Mouse (Mus musculus) spleen, adult 2 months (tissue): ENCODE data around the gene Tmprss4.

ENCODE experiments used
- CTCF ChIP-seq: fragments of 200-500 bp; IDR thresholded peaks from 2 replicates; pipeline ENCODE4 v1.5.1; 2011; ENCODE audit warnings: mild to moderate bottlenecking, inconsistent platforms; ENCODE audit not compliant: insufficient read depth, insufficient read length, insufficient replicate concordance; ENCODE audit errors: extremely low read depth
- POLR2A ChIP-seq: fragments of 200-500 bp; IDR thresholded peaks from 2 replicates; pipeline ENCODE4 v1.6.1; 2011; ENCODE audit warnings: low read depth, low read length, inconsistent platforms

GRCm38 (mm10) chr9:45185250-45185649, 18.6 kb downstream of the Tmprss4 start:
- no peak for TF ChIP-seq CTCF
- TF ChIP-seq POLR2A = no peak
